Mouse (Mus musculus): ENCODE results near the gene Rinl.

Gene Rinl

GRCm38 (mm10) chr7:28788307-28789195, at the start of gene Rinl:
Gene Rinl (plus strand): TSS chr7:28788969.
- POLR2A ChIA-PET: interaction anchor here in 2 of 4 experiments (0.5 to 5.8 kb wide), 14 partner anchors 9 to 337 kb away, joined by 3 to 47 read pairs (median 4); partner anchors contain the start of genes Mrps12 (in 2 of the 2), Sars2 (in 2 of the 2), Eif3k (in 1 of the 2) and Hnrnpl (in 1 of the 2)
- CTCF ChIA-PET: interaction anchor here in 2 of 4 experiments (0.5 to 4.7 kb wide), 4 partner anchors 8 to 79 kb away, joined by 3 to 36 read pairs (median 11); no protein-coding TSS in a partner anchor

- ChIA-PET CTCF (interaction anchor here in 2 of 4 experiments (0.5 to 1.1 kb wide), 3 partner anchors 9 to 64 kb away, joined by 3 to 5 read pairs (median 3); no protein-coding TSS in a partner anchor), POLR2A (interaction anchor here in 2 of 4 experiments (0.8 to 1.7 kb wide), 5 partner anchors 12 to 73 kb away, joined by 3 to 5 read pairs (median 3); partner anchors contain the start of gene Sirt2 (in 1 of the 2))
Measured at GRCm38 (mm10) chr7:28739829-28740228, 48.9 kb upstream of the Rinl start.

- CTCF ChIA-PET: interaction anchor here in 3 of 4 experiments (0.7 to 1.9 kb wide), 5 partner anchors 65 to 504 kb away, joined by 3 to 4 read pairs (median 3); no protein-coding TSS in a partner anchor
- POLR2A ChIA-PET: interaction anchor here in 3 of 4 experiments (0.7 to 3.1 kb wide), 21 partner anchors 8 to 390 kb away, joined by 3 to 38 read pairs (median 5); partner anchors contain the start of genes Ccer2 (in 1 of the 3), Fbxo27 (in 1 of the 3), Med29 (in 1 of the 3) and Paf1 (in 1 of the 3)
Measured at GRCm38 (mm10) chr7:28740949-28741348, 47.8 kb upstream of the Rinl start.

GRCm38 (mm10) chr7:28741368-28741708, 47.4 kb upstream of the Rinl start:
- ChIA-PET POLR2A (interaction anchor here in 3 of 4 experiments (0.6 to 3.2 kb wide), 85 partner anchors 8 to 777 kb away, joined by 3 to 38 read pairs (median 5); partner anchors contain the start of genes Sirt2 (in 3 of the 3), Ccer2 (in 2 of the 3), Fbxo17 (in 2 of the 3) and Med29 (in 2 of the 3)), CTCF (interaction anchor here (0.5 to 2.1 kb wide), 56 partner anchors 8 to 1255 kb away, joined by 3 to 25 read pairs (median 4); partner anchors contain the start of genes Sirt2 (in 2 of the 4), Capn12 (in 1 of the 4), Ccer2 (in 1 of the 4) and Eif3k (in 1 of the 4))

GRCm38 (mm10) chr7:28741709-28742438, 46.9 kb upstream of the Rinl start, which contains the start of the genes Mrps12 and Sars2:
Gene Mrps12 (minus strand): TSS chr7:28741820.
Gene Sars2 (plus strand): TSS chr7:28741992.
- ChIA-PET POLR2A (interaction anchor here (0.5 to 3.2 kb wide), 111 partner anchors 8 to 1538 kb away, joined by 3 to 38 read pairs (median 4); partner anchors contain the start of genes Sirt2 (in 3 of the 4), Ccer2 (in 2 of the 4), Eif3k (in 2 of the 4) and Fbxo17 (in 2 of the 4)), CTCF (interaction anchor here (0.5 to 2.1 kb wide), 66 partner anchors 9 to 1255 kb away, joined by 3 to 25 read pairs (median 4); partner anchors contain the start of genes Sirt2 (in 3 of the 4), Ccer2 (in 2 of the 4), Capn12 (in 1 of the 4) and Eif3k (in 1 of the 4))

- CTCF ChIA-PET: interaction anchor here in 1 of 4 experiments (0.6 to 2.1 kb wide), 2 partner anchors 8 to 130 kb away, joined by 3 to 9 read pairs; partner anchors contain the start of genes Mrps12 and Sars2
- POLR2A ChIA-PET: interaction anchor here in 2 of 4 experiments (1.0 to 2.9 kb wide), 6 partner anchors 8 to 44 kb away, joined by 3 to 11 read pairs (median 5); partner anchors contain the start of genes Mrps12 (in 2 of the 2), Sars2 (in 2 of the 2) and Sirt2 (in 2 of the 2)
Measured at GRCm38 (mm10) chr7:28749935-28750334, 38.8 kb upstream of the Rinl start.

GRCm38 (mm10) chr7:28756079-28756478, 32.7 kb upstream of the Rinl start, which contains the start of gene Ccer2:
Gene Ccer2 (plus strand): TSS chr7:28756174.
- CTCF ChIA-PET: interaction anchor here in 3 of 4 experiments (0.5 to 2.4 kb wide), 3 partner anchors 14 to 24 kb away, joined by 3 to 6 read pairs (median 5); partner anchors contain the start of genes Mrps12 (in 2 of the 3) and Sars2 (in 2 of the 3)
- POLR2A ChIA-PET: interaction anchor here in 3 of 4 experiments (0.6 to 3.4 kb wide), 13 partner anchors 8 to 509 kb away, joined by 3 to 21 read pairs (median 4); partner anchors contain the start of genes Mrps12 (in 2 of the 3), Sars2 (in 2 of the 3) and Sirt2 (in 2 of the 3)

- ChIA-PET POLR2A (interaction anchor here in 2 of 4 experiments (0.7 to 1.8 kb wide), 3 partner anchors 8 to 32 kb away, joined by 3 to 5 read pairs (median 3); partner anchors contain the start of genes Mrps12 (in 1 of the 2), Sars2 (in 1 of the 2) and Sirt2 (in 1 of the 2)), CTCF (interaction anchor here in 1 of 4 experiments (0.9 to 1.2 kb wide), 2 partner anchors 17 to 21 kb away, joined by 3 to 4 read pairs; partner anchors contain the start of genes Mrps12 and Sars2)
Measured at GRCm38 (mm10) chr7:28758623-28759022, 30.1 kb upstream of the Rinl start.

GRCm38 (mm10) chr7:28761907-28762306, 26.9 kb upstream of the Rinl start:
- ChIA-PET POLR2A (interaction anchor here in 2 of 4 experiments (0.8 to 5.5 kb wide), 8 partner anchors 11 to 69 kb away, joined by 3 to 38 read pairs (median 6); partner anchors contain the start of genes Mrps12 (in 2 of the 2), Sars2 (in 2 of the 2) and Fbxo27 (in 1 of the 2)), CTCF (interaction anchor here in 3 of 4 experiments (0.6 to 1.4 kb wide), 7 partner anchors 15 to 110 kb away, joined by 3 to 5 read pairs (median 3); partner anchors contain the start of genes Mrps12 (in 1 of the 3) and Sars2 (in 1 of the 3))

GRCm38 (mm10) chr7:28765211-28765610, 23.6 kb upstream of the Rinl start:
- ChIA-PET CTCF (interaction anchor here (0.6 to 1.7 kb wide), 7 partner anchors 14 to 54 kb away, joined by 3 to 12 read pairs (median 4); partner anchors contain the start of genes Mrps12 (in 1 of the 4) and Sars2 (in 1 of the 4)), POLR2A (interaction anchor here in 3 of 4 experiments (0.6 to 5.5 kb wide), 39 partner anchors 9 to 390 kb away, joined by 3 to 40 read pairs (median 6); partner anchors contain the start of genes Ccer2 (in 3 of the 3), Mrps12 (in 3 of the 3), Sars2 (in 3 of the 3) and Eif3k (in 1 of the 3))

- POLR2A ChIA-PET: interaction anchor here in 3 of 4 experiments (0.5 to 5.5 kb wide), 84 partner anchors 8 to 1217 kb away, joined by 3 to 40 read pairs (median 4); partner anchors contain the start of genes Mrps12 (in 3 of the 3), Sars2 (in 3 of the 3), Ccer2 (in 2 of the 3) and Actn4 (in 1 of the 3)
- CTCF ChIA-PET: interaction anchor here (0.5 to 1.7 kb wide), 22 partner anchors 9 to 329 kb away, joined by 3 to 23 read pairs (median 3); partner anchors contain the start of genes Mrps12 (in 3 of the 4), Sars2 (in 3 of the 4), Eif3k (in 1 of the 4) and Fbxo17 (in 1 of the 4)
Measured at GRCm38 (mm10) chr7:28766173-28766879, 22.4 kb upstream of the Rinl start, which contains the start of gene Sirt2. Gene Sirt2 (plus strand): TSS chr7:28766735.

GRCm38 (mm10) chr7:28766910-28767309, 21.9 kb upstream of the Rinl start:
- CTCF ChIA-PET: interaction anchor here (0.5 to 1.7 kb wide), 17 partner anchors 9 to 330 kb away, joined by 3 to 23 read pairs (median 3); partner anchors contain the start of genes Mrps12 (in 2 of the 4), Sars2 (in 2 of the 4), Eif3k (in 1 of the 4) and Fbxo17 (in 1 of the 4)
- POLR2A ChIA-PET: interaction anchor here in 3 of 4 experiments (0.5 to 5.5 kb wide), 74 partner anchors 8 to 1216 kb away, joined by 3 to 40 read pairs (median 4); partner anchors contain the start of genes Mrps12 (in 3 of the 3), Sars2 (in 3 of the 3), Ccer2 (in 2 of the 3) and Actn4 (in 1 of the 3)

GRCm38 (mm10) chr7:28767462-28767965, 21.3 kb upstream of the Rinl start, which contains the start of gene Nfkbib:
Gene Nfkbib (minus strand): TSS chr7:28767512.
- CTCF ChIA-PET: no interaction called here
- POLR2A ChIA-PET: interaction anchor here in 1 of 4 experiments (1.0 kb wide), 1 partner anchor 13 kb away, joined by 4 read pairs; no protein-coding TSS in a partner anchor

- CTCF ChIA-PET: interaction anchor here in 1 of 4 experiments (0.6 kb wide), 3 partner anchors 25 to 284 kb away, joined by 3 to 6 read pairs (median 4); no protein-coding TSS in a partner anchor
- POLR2A ChIA-PET: interaction anchor here in 2 of 4 experiments (0.6 to 1.4 kb wide), 6 partner anchors 16 to 1541 kb away, joined by 3 to 6 read pairs (median 4); partner anchors contain the start of genes Mrps12 (in 1 of the 2) and Sars2 (in 1 of the 2)
Measured at GRCm38 (mm10) chr7:28769414-28769958, 19.3 kb upstream of the Rinl start.

All from embryonic stem cell, embryonic (primary cell).